Mouse (Mus musculus) intestine, postnatal 0 days (tissue): ENCODE measurements around the gene Ghrh. TPM values are rescaled to one million over a fixed set of nuclear protein-coding genes. Genes with fewer than 3 reads are reported as not detected.

Source experiments
- ATAC-seq: fragments of 200-750 bp; cut with Nextera tagmentation; 2 replicates; pipeline ENCODE4 v1.8.0; 2017; ENCODE audit warnings: mild to moderate bottlenecking, moderate TSS enrichment, moderate library complexity
- H3K27ac ChIP-seq: fragments of 300-500 bp; sonication (generic); 2 replicates; pipeline ENCODE4 v1.5.1; 2014; ENCODE audit warnings: mild to moderate bottlenecking, low read depth, low read length, moderate library complexity
- H3K27me3 ChIP-seq: fragments of 300-500 bp; sonication (generic); replicated peaks from 2 replicates; pipeline ENCODE4 v1.6.1; 2014; ENCODE audit warnings: low read length, mixed read lengths; ENCODE audit not compliant: control insufficient read depth, insufficient read depth
- H3K36me3 ChIP-seq: fragments of 300-500 bp; sonication (generic); 2 replicates; pipeline ENCODE4 v1.6.1; 2014; ENCODE audit warnings: mild to moderate bottlenecking, moderate library complexity; ENCODE audit not compliant: control insufficient read depth, insufficient read depth
- H3K4me1 ChIP-seq: fragments of 300-500 bp; sonication (generic); replicated peaks from 2 replicates; pipeline ENCODE4 v1.6.1; 2014; ENCODE audit warnings: antibody characterized with exemption, low read length, mixed read lengths; ENCODE audit not compliant: control insufficient read depth, insufficient read depth
- H3K4me2 ChIP-seq: fragments of 300-500 bp; sonication (generic); replicated peaks from 2 replicates; pipeline ENCODE4 v1.6.1; 2014; ENCODE audit warnings: low read depth, mild to moderate bottlenecking, moderate library complexity
- H3K4me3 ChIP-seq: fragments of 300-500 bp; sonication (generic); 2 replicates; pipeline ENCODE4 v1.5.1; 2014; ENCODE audit warnings: low read depth, low read length
- H3K9ac ChIP-seq: fragments of 300-500 bp; sonication (generic); 2 replicates; pipeline ENCODE4 v1.6.1; 2014; ENCODE audit warnings: mild to moderate bottlenecking, low read depth, low read length
- H3K9me3 ChIP-seq: fragments of 300-500 bp; sonication (generic); 2 replicates; pipeline ENCODE4 v1.6.1; 2016; ENCODE audit warnings: mixed run types; ENCODE audit not compliant: control insufficient read depth
- CTCF ChIP-seq: sonication (generic); IDR thresholded peaks from 2 replicates; pipeline ENCODE4 v1.5.1; 2016; ENCODE audit warnings: low read depth, mild to moderate bottlenecking, control low read depth, antibody characterized with exemption, moderate library complexity
- WGBS: fragments of 180-500 bp; shearing (Covaris S2); extraction: QIAGEN DNeasy Blood & Tissue Kit; methylation state at CpG from one replicate; pipeline ENCODE4 v1.1.7; 2014; 5-methylcytosine and 5-hydroxymethylcytosine counted together
- polyA plus RNA-seq: library from polyadenylated mRNA; unstranded; fragments of >200 nt; fragmentation: Nextera tagmentation; extraction: Ambion mirVana; gene quantifications from 2 replicates; pipeline ENCODE4 v1.2.1, GENCODE M21; 2015

Ghrh gene
- polyA plus RNA-seq, 1 experiment from 2014 or later = 0.26 TPM

- Histone ChIP-seq H3K4me3 (no peak overlapping the region), H3K27me3 (no peaks in the 10 kb centered on the region), H3K4me2 (no peak overlapping the region), H3K36me3 (no peaks in the 10 kb centered on the region), H3K27ac (no peak overlapping the region), H3K4me1 (no peaks in the 10 kb centered on the region), H3K9ac (no peak overlapping the region), H3K9me3 (no peaks in the 10 kb centered on the region)
- peak; percentile 90 for TF ChIP-seq CTCF
- ATAC-seq = no peak
- WGBS = 52% methylated on average over 11 of the region's 11 CpGs
Measured at GRCm38 (mm10) chr2:157341554-157342270, 5.6 kb downstream of the Ghrh start.

GRCm38 (mm10) chr2:157340221-157340741, 7.0 kb downstream of the Ghrh start:
- Histone ChIP-seq H3K36me3 (no peaks in the 10 kb centered on the region), H3K9me3 (no peaks in the 10 kb centered on the region), H3K4me1 (no peaks in the 10 kb centered on the region), H3K27ac (no peak overlapping the region), H3K27me3 (no peaks in the 10 kb centered on the region), H3K4me2 (no peak overlapping the region), H3K4me3 (no peak overlapping the region), H3K9ac (no peak overlapping the region)
- 0 out of 2 replicates have a peak, but pooled peaks have one; percentile 0 for TF ChIP-seq CTCF
- 54% methylated on average over 7 of the region's 7 CpGs for WGBS
- ATAC-seq = no peak

GRCm38 (mm10) chr2:157339532-157339931, 7.8 kb downstream of the Ghrh start:
- Histone ChIP-seq H3K27ac (no peak overlapping the region), H3K4me3 (no peak overlapping the region), H3K27me3 (no peaks in the 10 kb centered on the region), H3K9me3 (no peaks in the 10 kb centered on the region), H3K9ac (no peak overlapping the region), H3K36me3 (no peaks in the 10 kb centered on the region), H3K4me2 (no peak overlapping the region), H3K4me1 (no peaks in the 10 kb centered on the region)
- TF ChIP-seq CTCF = no peak
- ATAC-seq = no peak
- WGBS = 89% methylated on average over 7 of the region's 7 CpGs

GRCm38 (mm10) chr2:157338663-157339062, 8.6 kb downstream of the Ghrh start:
- WGBS = 37% methylated on average over 5 of the region's 5 CpGs
- no peaks in the 10 kb centered on the region for H3K27me3 ChIP-seq
- no peak overlapping the region for H3K4me3 ChIP-seq
- 0 out of 2 replicates have a peak, but pooled peaks have one; percentile 35 for ATAC-seq
- TF ChIP-seq CTCF = peak; percentile 87
- no peak overlapping the region for H3K27ac ChIP-seq
- no peaks in the 10 kb centered on the region for H3K4me1 ChIP-seq
- no peak overlapping the region for H3K9ac ChIP-seq
- no peaks in the 10 kb centered on the region for H3K9me3 ChIP-seq
- no peak overlapping the region for H3K4me2 ChIP-seq
- no peaks in the 10 kb centered on the region for H3K36me3 ChIP-seq

- H3K9ac ChIP-seq = no peak overlapping the region
- no peaks in the 10 kb centered on the region for H3K4me1 ChIP-seq
- no peak overlapping the region for H3K27ac ChIP-seq
- H3K9me3 ChIP-seq = no peaks in the 10 kb centered on the region
- no peaks in the 10 kb centered on the region for H3K27me3 ChIP-seq
- H3K4me2 ChIP-seq = no peak overlapping the region
- WGBS = 85% methylated on average over 5 of the region's 5 CpGs
- ATAC-seq = no peak
- no peak overlapping the region for H3K4me3 ChIP-seq
- H3K36me3 ChIP-seq = peaks cover 9% of the 10 kb centered on the region; the same call in 1 of the 2 replicates
- no peak for TF ChIP-seq CTCF
Measured at GRCm38 (mm10) chr2:157332059-157332458, 15.2 kb downstream of the Ghrh start.

- ATAC-seq = no peak
- Histone ChIP-seq H3K9me3 (no peaks in the 10 kb centered on the region), H3K4me3 (no peak overlapping the region), H3K4me1 (no peaks in the 10 kb centered on the region), H3K27ac (no peak overlapping the region), H3K9ac (no peak overlapping the region), H3K36me3 (peaks cover 42% of the 10 kb centered on the region), H3K4me2 (no peak overlapping the region), H3K27me3 (no peaks in the 10 kb centered on the region)
- 61% methylated on average over 11 of the region's 11 CpGs for WGBS
- TF ChIP-seq CTCF = no peak
Measured at GRCm38 (mm10) chr2:157328570-157328969, 18.7 kb downstream of the Ghrh start.
